Mouse (Mus musculus) G1E (cell line): Measurements from ENCODE around the gene Hivep3.

ENCODE experiments used
- CTCF ChIP-seq: IDR thresholded peaks from 2 replicates; pipeline ENCODE4 v1.5.1; 2012; ENCODE audit warnings: low read depth, low read length, inconsistent platforms, mixed read lengths
- POLR2AphosphoS5 ChIP-seq: IDR thresholded peaks from 2 replicates; pipeline ENCODE4 v1.6.1; 2012; ENCODE audit warnings: low read depth, low read length, inconsistent platforms; ENCODE audit not compliant: insufficient replicate concordance
- TAL1 ChIP-seq: conservative IDR thresholded peaks from 2 replicates; pipeline ENCODE4 v1.6.1; 2012; ENCODE audit warnings: low read depth, low read length, inconsistent platforms, mixed read lengths

DNA sequence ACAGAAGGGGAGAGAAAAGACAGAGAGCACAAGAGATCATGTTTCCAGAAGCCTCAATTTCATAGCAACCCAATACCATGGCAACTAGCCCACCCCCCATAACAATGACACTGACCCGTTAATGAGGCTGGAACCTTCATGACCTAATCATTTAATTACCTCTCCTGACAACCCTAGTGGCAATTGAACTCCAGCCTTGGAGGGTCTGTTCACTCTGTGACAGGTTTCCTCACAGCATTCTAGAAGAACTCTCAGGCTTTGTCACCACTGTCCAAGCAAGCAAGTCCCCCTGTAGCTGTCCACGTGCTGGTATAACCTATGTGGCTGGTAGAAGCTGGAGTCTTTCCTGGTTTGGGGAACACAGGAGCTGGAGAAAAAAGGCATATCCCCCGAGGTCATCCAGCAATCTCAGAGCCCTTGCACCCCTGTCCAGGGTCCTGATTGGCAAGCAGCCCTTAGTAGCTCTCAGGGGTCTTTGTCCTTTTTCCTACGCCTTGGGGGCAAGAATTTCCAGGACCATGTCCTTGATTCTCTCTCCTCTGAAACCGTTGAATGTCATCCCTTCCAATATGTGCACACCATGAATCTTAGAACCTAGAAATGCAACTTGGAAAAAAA, 450.9 kb downstream of the Hivep3 start:
- no peak for TF ChIP-seq CTCF
- no peak for TF ChIP-seq POLR2AphosphoS5
- TF ChIP-seq TAL1, result no peak
